Mouse (Mus musculus) heart, adult 8-10 months (tissue): ENCODE results near the gene Mpv17. TPM values are rescaled to one million over a fixed set of nuclear protein-coding genes. Genes with fewer than 3 reads are reported as not detected.

Source experiments
- DNase-seq: peaks from one replicate; pipeline ENCODE4 v3.0.0; 2022; ENCODE audit warnings: low spot score
- total RNA-seq, 4 experiments: library from RNA; stranded (reverse); gene quantifications; 2 replicates each; pipeline ENCODE4 v1.2.4; 2022

Gene Mpv17
- 10 to 100 TPM; 48.1 to 63.1 (median 53.9) TPM for total RNA-seq

DNA sequence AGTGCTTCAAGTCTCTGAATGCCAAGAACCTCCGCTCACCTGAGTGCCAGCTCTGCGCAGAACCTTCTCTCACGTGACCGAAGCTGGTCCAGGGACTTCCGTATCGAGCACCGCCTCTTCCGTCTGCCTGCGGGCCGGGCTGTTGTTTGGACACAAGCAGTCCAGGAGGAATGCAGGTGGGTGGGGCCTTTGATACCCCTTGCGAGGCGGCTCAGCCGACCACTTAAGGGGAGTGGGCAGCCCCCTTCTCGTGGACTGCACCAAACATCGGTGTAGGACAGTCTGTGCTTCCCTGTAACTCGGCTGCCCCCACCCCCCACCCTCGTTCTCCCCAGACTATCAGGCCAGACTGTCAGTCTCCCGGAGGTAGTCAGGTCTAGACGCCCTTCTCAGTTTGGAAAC, at the start of gene Mpv17:
Gene Mpv17 (minus strand): TSS at position 100 of the 402 bp plus-strand sequence.
- peak; percentile 86 for DNase-seq

DNA sequence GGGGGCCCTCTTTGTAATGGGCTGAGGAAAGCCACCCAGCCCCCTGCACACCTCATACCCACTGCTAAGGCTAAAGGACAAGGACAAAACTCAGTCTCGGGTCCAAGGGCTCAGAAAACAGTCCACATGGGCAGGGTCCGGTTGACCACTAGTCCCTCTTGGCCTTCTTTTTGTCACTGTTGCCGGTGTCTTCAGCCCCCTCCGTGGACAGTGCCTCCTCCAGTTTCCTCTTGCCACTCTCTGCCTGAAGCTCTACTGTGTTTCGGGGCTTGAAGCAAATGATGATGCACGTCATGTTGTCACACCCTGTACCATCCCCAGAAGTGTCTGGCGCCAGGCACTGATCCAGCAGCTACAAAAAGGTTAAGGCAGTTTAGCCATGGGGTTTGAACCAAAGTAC, 48.9 kb upstream of the Mpv17 start:
- DNase-seq = no peak

DNA sequence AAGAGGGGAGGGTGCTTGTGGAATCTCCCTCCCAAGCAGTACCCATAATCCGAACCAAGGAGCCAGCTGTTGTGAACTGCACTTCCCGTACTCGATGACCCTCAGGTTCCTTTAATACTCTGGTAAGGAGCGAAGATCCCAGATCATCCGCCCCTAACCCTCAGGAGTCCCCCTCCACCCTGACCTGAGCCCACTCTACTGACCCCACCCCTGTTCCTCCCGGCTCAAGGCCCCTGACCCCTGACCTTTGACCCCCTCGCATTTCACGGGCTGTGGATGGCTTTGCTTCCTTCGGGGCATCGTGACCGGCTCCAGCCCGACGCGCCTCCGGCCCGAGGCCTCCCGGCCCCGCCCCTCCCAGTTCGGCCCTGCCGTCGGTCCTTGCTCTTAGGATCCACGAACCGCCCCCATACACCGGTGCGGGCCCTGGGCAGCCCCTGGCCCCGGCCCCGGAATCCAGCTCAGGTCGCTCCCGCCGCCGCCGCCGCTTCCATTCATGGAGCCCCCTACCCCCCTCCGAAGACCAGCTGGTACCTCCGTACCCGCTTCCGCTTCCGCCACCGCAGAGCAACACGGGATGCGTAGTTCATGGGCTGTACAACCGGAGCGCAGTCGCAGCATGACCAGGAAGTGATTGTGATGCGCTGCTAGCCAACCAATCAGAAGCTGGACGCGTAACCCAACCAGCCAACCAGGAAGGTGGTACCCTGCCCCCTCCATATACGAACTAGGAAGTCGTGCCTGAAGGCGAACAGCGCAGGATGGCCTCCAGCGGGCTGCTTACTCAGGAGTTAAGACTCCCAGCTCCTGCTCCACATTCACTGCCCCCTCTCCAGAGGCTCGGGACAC, 47.9 kb upstream of the Mpv17 start, which contains the start of gene Zfp513:
Gene Zfp513 (minus strand): TSS at position 562 of the 849 bp plus-strand sequence.
- DNase-seq = peak; percentile 98

DNA sequence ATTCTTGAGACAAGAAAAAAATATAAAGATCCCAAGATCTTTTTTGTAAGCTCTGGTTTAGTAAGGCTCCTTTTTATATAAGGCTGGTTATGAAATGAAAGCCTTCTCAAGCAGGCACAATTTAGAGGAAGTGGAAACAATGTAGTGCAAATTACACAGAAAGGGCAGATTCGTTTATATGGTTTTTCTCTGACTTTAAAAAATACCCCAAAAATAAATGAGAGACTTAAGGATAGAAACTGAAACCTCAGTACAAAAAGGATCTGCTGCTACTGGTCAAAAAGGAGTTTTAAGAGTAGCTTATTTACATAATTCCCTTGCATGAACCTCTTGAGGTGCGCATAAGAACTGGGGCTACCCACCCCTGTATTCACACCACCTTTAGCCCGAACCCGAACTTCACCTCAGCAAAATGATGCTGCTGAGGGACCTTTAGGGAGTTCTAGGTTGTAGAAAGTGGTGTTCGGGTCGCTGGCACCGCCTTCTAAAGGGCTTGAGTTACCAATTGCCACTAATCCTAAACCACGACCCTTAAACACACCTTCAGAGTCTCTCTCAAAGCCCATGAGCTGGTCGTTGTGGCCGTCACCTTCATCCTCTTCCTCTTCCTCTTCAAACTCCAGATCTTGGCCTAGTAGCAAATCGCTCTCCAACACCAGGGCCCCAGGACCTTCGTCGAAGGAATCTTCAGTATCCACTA, 47.1 kb upstream of the Mpv17 start:
- DNase-seq = no peak

GRCm38 (mm10) chr5:31200327-31200768, 46.3 kb upstream of the Mpv17 start:
- DNase-seq = no peak

DNA sequence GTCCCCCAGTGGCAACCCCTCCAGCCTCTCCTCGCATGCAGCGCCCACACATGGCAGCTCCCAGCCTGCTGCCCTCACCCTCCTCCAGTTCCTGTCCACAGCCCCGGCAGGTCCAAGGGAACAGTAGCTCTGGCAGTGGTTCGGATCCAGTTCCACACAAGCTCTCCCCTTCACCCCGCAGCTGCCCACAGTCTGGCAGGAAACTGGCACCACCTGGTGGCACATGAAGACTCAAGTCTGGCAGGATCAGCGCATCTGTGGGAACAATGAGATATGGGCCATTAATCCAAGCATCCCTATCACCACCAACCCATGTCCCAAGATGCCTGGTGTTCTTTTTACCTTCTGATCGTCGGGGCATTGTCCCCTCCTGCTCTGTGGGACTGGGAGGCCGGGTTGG, 45.8 kb upstream of the Mpv17 start:
- DNase-seq = no peak

DNA sequence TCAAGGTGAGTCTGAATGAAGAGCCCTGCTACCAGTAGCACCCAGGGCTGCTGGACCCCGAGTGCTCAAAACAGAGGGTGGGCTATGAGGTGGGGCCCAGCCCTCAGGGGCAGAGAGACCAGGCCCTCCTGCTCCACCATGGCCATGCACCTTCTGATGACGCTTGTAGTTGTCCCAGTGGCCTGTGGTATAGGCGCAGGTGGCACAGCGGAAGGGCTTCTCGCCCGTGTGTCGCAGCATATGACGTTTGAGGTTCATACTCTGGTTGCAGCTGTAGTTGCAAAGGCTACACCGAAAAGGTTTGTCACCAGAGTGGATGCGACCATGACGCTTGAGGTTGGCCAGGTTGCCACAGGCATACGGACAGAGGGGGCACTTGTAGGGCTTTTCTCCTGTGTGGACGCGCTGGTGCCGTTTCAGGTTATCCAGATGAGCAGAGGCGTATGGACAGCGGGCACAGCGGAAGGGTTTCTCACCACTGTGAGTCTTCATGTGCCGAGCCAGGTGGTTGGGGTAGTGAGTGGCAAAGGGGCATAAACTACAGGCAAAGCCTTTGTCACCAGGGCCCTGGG, 45.4 kb upstream of the Mpv17 start:
- no peak for DNase-seq

GRCm38 (mm10) chr5:31198616-31199320, 44.7 kb upstream of the Mpv17 start:
- DNase-seq = no peak

DNA sequence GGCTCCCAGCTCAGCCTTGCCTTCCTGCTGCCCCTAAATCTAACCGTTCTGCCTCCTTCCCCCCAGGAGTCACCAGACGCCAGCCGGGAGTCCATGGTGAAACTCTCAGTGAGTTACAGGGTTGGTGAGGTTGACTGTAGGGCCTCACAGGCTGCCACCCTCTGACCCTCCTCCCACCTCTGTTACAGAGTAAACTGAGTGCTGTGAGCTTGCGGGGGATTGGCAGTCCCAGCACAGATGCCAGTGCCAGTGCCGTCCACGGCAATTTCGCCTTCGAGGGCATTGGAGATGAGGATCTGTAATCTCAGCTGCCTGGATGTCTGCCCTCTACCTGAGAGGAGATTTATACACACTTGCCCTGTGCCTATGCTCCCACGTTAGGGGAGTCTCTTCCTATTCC, 44.1 kb upstream of the Mpv17 start:
- DNase-seq = no peak

DNA sequence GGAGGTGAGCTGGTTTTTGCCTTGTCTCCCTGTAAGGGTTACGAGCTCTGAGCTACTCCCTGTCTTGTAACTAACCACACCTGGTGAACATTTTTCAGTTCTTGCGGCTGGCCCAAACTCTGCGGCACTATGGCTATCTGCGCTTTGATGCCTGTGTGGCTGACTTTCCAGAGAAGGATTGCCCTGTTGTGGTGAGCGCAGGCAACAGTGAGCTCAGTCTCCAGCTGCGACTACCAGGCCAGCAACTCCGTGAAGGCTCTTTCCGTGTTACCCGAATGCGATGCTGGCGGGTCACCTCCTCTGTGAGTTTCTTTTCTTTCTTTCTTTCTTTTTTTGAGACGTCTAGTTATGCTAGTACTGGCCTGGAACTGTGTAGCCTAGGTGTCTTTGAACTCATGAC, 43.0 kb upstream of the Mpv17 start:
- DNase-seq = no peak

GRCm38 (mm10) chr5:31196207-31196606, 42.2 kb upstream of the Mpv17 start:
- DNase-seq = no peak

- DNase-seq = no peak
These were observed 41.6 kb upstream of the Mpv17 start for GRCm38 (mm10) chr5:31195671-31196070.

- no peak for DNase-seq
These were observed 40.7 kb upstream of the Mpv17 start for GRCm38 (mm10) chr5:31194486-31195485.

DNA sequence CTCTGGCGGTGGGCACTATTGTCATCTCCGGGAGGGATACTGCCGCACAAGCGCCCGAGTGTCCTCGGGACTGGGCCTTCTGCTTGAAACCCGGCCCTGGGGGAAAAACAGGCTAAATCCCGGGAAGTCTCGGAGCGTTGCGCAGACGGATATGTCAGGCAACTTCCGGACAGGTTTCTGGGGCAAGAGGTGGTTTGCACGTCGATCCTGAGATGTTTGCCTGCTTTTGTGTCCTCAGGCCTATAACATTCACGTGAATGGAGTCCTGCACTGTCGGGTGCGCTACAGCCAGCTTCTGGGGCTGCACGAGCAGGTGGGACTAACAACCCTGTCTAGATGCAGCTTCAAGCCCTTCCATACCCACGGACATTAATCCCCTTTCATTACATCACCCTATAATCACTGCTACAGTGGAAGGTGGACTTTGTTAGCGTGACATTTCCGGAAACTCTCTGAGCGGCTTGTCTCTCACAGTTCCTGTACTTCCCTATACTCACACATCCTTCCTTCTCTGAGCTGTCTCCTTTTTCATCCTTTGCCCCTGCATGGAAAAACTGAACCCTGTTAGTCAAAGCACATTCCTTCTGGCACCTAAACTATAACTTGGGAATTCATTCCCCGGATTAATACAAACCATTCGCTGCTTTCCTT, 39.7 kb upstream of the Mpv17 start:
- no peak for DNase-seq

- DNase-seq = peak; percentile 100
These were observed 39.0 kb upstream of the Mpv17 start, which contains the start of the genes Snx17 and Eif2b4 for GRCm38 (mm10) chr5:31192939-31193630. Gene Snx17, plus strand, starts transcription at chr5:31193227. Gene Eif2b4, minus strand, starts transcription at chr5:31193430.

DNA sequence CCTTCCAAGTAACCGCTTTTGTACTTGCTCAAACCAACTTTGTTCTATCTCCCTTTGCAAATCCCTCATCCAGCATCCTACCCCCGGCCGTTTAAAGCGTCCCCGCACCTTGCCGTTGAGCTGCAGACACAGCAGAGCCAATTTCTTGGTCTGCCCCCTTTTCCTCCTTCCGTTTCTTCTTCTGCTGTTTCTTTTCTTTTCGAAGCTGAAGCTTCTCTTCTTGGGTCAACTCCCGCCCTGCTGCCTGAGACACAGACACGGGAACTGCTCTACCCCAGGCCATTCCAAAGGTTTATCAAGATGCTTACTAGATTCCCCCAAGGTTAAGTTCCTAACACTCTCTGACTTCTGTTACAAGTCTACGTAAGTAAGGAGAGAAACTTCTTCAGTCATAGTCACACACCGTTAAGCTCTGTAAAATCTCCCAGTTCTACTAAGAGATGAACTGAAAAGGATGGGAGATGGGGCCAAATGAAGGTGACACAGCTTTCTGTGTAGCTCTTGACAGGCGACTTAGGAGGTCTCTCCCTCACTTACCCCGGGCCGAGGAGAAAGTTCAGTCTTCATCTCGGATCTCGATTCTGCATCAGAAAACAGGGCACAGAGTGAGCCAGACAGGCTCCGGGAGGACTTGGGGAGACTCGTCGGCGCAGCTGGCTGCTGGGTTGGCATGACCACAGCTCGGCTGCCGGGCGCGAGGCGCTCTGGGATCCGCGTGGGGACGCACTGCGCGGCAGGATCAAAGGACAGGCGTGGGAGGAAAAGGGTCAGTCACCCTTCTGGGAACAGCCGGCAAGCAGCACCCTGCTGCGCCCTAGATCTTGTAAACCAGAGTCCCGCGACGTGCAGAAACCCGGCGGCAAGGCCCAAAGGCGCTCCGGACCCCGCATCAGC, 38.2 kb upstream of the Mpv17 start:
- DNase-seq = no peak

DNA sequence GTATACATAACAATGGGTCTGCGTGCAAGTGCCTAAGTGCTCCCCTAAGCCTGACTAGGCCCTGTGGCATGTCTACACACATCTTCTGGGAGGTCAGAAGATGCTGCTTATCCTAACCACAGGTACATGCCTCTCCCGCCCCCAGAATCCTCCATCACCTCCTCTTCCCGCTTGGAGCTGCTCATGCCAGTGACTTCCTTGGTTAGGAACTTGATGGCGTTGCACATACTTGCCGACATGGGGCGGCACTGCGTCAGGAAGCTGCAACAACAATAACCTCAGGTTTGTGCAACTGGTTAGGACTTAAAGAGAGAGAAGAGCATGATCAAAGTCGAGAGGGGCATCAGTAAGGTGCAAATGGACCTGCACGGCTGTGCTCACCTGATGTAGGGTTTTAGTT, 36.1 kb upstream of the Mpv17 start:
- no peak for DNase-seq

GRCm38 (mm10) chr5:31188223-31188840, 34.3 kb upstream of the Mpv17 start:
- no peak for DNase-seq
